Mouse (Mus musculus): ENCODE measurements around the gene Olfr287. TPM values are rescaled to one million over a fixed set of nuclear protein-coding genes. Genes with fewer than 3 reads are reported as not detected.

The Olfr287 gene
- total and polyA plus RNA-seq, 2 experiments from 2014 or later = 2.0 TPM

DNA sequence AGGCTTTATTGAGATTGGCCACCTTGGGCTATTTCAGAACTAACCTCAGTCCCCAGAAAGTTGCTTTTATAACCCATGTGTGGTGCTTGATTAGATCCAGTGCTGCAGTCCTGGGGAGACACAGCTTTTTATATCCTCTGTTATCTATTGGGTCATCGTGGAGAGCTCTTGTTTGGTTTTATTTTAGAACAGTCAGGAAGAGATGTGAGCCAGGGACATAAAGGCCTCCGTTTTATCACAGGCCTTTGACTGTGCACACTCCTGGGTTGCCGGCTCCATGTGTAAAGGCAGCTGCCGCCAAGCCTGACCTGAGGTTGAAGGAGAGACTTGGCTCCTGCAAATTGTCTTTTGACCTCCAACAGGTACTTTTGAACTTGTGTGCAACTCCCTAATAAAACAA is 58.3 kb downstream of the Olfr287 start:
- Histone ChIP-seq H3K4me3 (ENCODE audit: low read length) (no peak overlapping the region), H3K4me1 (ENCODE audit: insufficient read depth, low read length) (no peaks in the 10 kb centered on the region), H3K9ac (replicated peaks; ENCODE audit: low read length) (no peak overlapping the region), H3K4me2 (ENCODE audit: low read depth, low read length) (no peak overlapping the region), H3K27me3 (ENCODE audit: insufficient read depth, low read length) (no peaks in the 10 kb centered on the region), H3K9me3 (ENCODE audit: low read length) (no peaks in the 10 kb centered on the region), H3K36me3 (ENCODE audit: insufficient read depth, low read length) (no peaks in the 10 kb centered on the region), H3K27ac (no peak overlapping the region)
- ATAC-seq (no peak), DNase-seq (ENCODE audit: low spot score) (no peak)
- TF ChIP-seq CTCF (IDR thresholded peaks at IDR 0.05; ENCODE audit: low read depth) = no peak
- 67% methylated on average over 4 of the region's 4 CpGs for WGBS

DNA sequence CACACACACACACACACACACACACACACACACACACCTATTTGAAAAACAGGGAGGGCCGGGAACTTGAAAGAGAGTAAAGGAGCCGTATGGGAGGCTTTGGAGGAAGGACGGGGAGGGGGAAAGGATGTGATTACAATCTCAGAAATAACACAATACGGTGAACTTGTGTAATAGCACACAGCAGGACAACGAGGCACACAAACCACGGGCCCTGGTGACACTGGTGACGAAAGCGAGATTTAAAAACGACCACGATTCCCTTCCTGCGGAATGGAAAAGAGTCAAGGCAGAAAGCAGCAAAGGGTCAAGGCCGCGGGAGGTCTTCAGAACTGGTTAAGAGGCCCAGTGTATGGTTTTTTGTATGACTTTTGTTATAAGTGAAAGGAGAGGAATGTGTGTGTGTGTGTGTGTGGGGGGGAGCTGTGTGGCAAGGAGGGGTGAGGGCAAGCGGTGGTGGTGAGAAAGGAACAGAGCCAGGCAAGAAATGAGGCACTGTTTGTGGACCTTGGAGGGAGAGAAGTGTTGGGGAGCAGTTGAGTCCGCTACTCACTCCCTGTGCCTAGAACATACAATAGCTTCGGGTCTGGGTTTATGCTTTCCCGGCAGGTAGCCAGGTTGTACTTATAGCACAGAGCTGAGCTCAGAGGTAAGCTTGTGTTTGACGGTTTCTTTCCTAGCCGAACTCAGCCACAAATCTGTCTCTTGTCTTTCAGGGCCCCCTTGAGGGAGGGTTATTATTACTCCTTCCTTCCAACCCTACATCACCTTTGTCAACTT is 59.6 kb downstream of the Olfr287 start:
- Histone ChIP-seq H3K4me1 (ENCODE audit: insufficient read depth, low read length) (no peaks in the 10 kb centered on the region), H3K27me3 (ENCODE audit: insufficient read depth, low read length) (no peaks in the 10 kb centered on the region)
- DNase-seq (ENCODE audit: low spot score) = no peak

DNA sequence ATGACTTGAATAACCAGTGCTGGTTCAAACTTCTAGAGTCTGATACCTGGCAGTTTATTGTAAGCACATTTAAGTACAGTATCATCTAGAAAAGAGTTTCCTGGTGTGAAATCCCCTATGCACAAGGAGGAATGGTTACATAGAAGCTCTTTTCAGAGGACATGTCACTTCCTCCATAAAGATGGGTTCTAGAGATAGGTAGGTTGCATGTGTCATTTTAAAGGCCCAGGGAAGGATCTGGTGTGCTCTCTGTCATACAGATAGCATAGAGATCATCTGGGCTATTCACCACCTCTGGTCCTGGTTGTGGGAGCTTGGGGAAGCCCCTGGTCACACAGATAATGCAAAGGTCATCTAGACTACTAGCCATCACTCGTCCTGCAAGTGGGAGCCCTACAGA is 63.6 kb downstream of the Olfr287 start:
- no peak overlapping the region for H3K4me3 ChIP-seq (ENCODE audit: low read length)
- ATAC-seq = no peak
- 91% methylated on average over 1 of the region's 1 CpGs for WGBS

More for the DNA sequence above, 59.6 kb downstream of the Olfr287 start:
- H3K36me3 ChIP-seq (ENCODE audit: insufficient read depth, low read length) = no peaks in the 10 kb centered on the region
- WGBS = 50% methylated on average over 19 of the region's 19 CpGs
- TF ChIP-seq CTCF (IDR thresholded peaks at IDR 0.05; ENCODE audit: low read depth) = no peak
- H3K4me2 ChIP-seq (ENCODE audit: low read depth, low read length) = no peak overlapping the region
- no peak overlapping the region for H3K9ac ChIP-seq (replicated peaks; ENCODE audit: low read length)
- H3K4me3 ChIP-seq (ENCODE audit: low read length) = no peak overlapping the region
- no peak for ATAC-seq
- no peak overlapping the region for H3K27ac ChIP-seq
- H3K9me3 ChIP-seq (ENCODE audit: low read length) = no peaks in the 10 kb centered on the region

More for the DNA sequence above, 63.6 kb downstream of the Olfr287 start:
- H3K4me2 ChIP-seq (ENCODE audit: low read depth, low read length) = no peak overlapping the region
- no peaks in the 10 kb centered on the region for H3K27me3 ChIP-seq (ENCODE audit: insufficient read depth, low read length)
- DNase-seq (ENCODE audit: low spot score) = no peak
- H3K27ac ChIP-seq = no peak overlapping the region
- no peaks in the 10 kb centered on the region for H3K4me1 ChIP-seq (ENCODE audit: insufficient read depth, low read length)
- TF ChIP-seq CTCF (IDR thresholded peaks at IDR 0.05; ENCODE audit: low read depth) = no peak
- H3K36me3 ChIP-seq (ENCODE audit: insufficient read depth, low read length) = no peaks in the 10 kb centered on the region
- no peaks in the 10 kb centered on the region for H3K9me3 ChIP-seq (ENCODE audit: low read length)
- no peak overlapping the region for H3K9ac ChIP-seq (replicated peaks; ENCODE audit: low read length)

Other genes starting within 250 kb of the Olfr287 start
- gene Col2a1, start 216.4 kb downstream of the Olfr287 start, total RNA-seq (2014; rRNA removed) = 19.3 and 28.9 TPM in 2 replicates
- gene Col2a1, start 216.4 kb downstream of the Olfr287 start, polyA plus RNA-seq (2015; fragmentation: Nextera tagmentation; extraction: Ambion mirVana) = 7.4 and 8.1 TPM in 2 replicates
- 97.3 and 102 TPM in 2 replicates for gene Pfkm, start 128.5 kb downstream of the Olfr287 start, total RNA-seq (2014; rRNA removed)
- 91.5 and 94.0 TPM in 2 replicates for gene Pfkm, start 128.5 kb downstream of the Olfr287 start, polyA plus RNA-seq (2015; fragmentation: Nextera tagmentation; extraction: Ambion mirVana)
- gene Senp1, start 127.3 kb downstream of the Olfr287 start, total RNA-seq (2014; rRNA removed) = 12.7 and 15.0 TPM in 2 replicates
- gene Senp1, start 127.3 kb downstream of the Olfr287 start, polyA plus RNA-seq (2015; fragmentation: Nextera tagmentation; extraction: Ambion mirVana) = 12.5 TPM in 2 replicates
- 53.3 and 71.5 TPM in 2 replicates for gene Asb8, start 55.4 kb downstream of the Olfr287 start, total RNA-seq (2014; rRNA removed)
- 52.3 and 55.9 TPM in 2 replicates for gene Asb8, start 55.4 kb downstream of the Olfr287 start, polyA plus RNA-seq (2015; fragmentation: Nextera tagmentation; extraction: Ambion mirVana)
- 107 and 116 TPM in 2 replicates for gene Ccdc184, start 53.9 kb downstream of the Olfr287 start, total RNA-seq (2014; rRNA removed)
- gene Ccdc184, start 53.9 kb downstream of the Olfr287 start, polyA plus RNA-seq (2015; fragmentation: Nextera tagmentation; extraction: Ambion mirVana) = 90.4 and 98.0 TPM in 2 replicates
- not detected in 2 replicates for gene Olfr288, start 25.5 kb downstream of the Olfr287 start, total RNA-seq (2014; rRNA removed)
- gene Olfr288, start 25.5 kb downstream of the Olfr287 start, polyA plus RNA-seq (2015; fragmentation: Nextera tagmentation; extraction: Ambion mirVana) = not detected in 2 replicates
- not detected in 2 replicates for gene Gm44579, start 79 bp downstream of the Olfr287 start, total RNA-seq (2014; rRNA removed)
- gene Gm44579, start 79 bp downstream of the Olfr287 start, polyA plus RNA-seq (2015; fragmentation: Nextera tagmentation; extraction: Ambion mirVana) = 0.08 and 0.28 TPM in 2 replicates
- 0.26 TPM in 1 of 2 replicates, not detected in the other for gene Olfr286, start 13.4 kb upstream of the Olfr287 start, total RNA-seq (2014; rRNA removed)
- not detected in 2 replicates for gene Olfr286, start 13.4 kb upstream of the Olfr287 start, polyA plus RNA-seq (2015; fragmentation: Nextera tagmentation; extraction: Ambion mirVana)
- gene H1fnt, start 36.2 kb upstream of the Olfr287 start, total RNA-seq (2014; rRNA removed) = not detected in 2 replicates
- gene H1fnt, start 36.2 kb upstream of the Olfr287 start, polyA plus RNA-seq (2015; fragmentation: Nextera tagmentation; extraction: Ambion mirVana) = not detected in 2 replicates
- gene Zfp641, start 75.1 kb upstream of the Olfr287 start, total RNA-seq (2014; rRNA removed) = 11.2 and 15.1 TPM in 2 replicates
- gene Zfp641, start 75.1 kb upstream of the Olfr287 start, polyA plus RNA-seq (2015; fragmentation: Nextera tagmentation; extraction: Ambion mirVana) = 7.3 and 9.0 TPM in 2 replicates
- gene Olfr285, start 96.3 kb upstream of the Olfr287 start, total RNA-seq (2014; rRNA removed) = not detected in 2 replicates
- gene Olfr285, start 96.3 kb upstream of the Olfr287 start, polyA plus RNA-seq (2015; fragmentation: Nextera tagmentation; extraction: Ambion mirVana) = not detected in 2 replicates
- gene Olfr284, start 119.9 kb upstream of the Olfr287 start, total RNA-seq (2014; rRNA removed) = not detected in 2 replicates
- gene Olfr284, start 119.9 kb upstream of the Olfr287 start, polyA plus RNA-seq (2015; fragmentation: Nextera tagmentation; extraction: Ambion mirVana) = not detected in 2 replicates
- gene Olfr283, start 159.9 kb upstream of the Olfr287 start, total RNA-seq (2014; rRNA removed) = not detected in 2 replicates
- gene Olfr283, start 159.9 kb upstream of the Olfr287 start, polyA plus RNA-seq (2015; fragmentation: Nextera tagmentation; extraction: Ambion mirVana) = not detected in 2 replicates
- not detected in 2 replicates for gene Olfr282, start 210.2 kb upstream of the Olfr287 start, total RNA-seq (2014; rRNA removed)
- not detected in 2 replicates for gene Olfr282, start 210.2 kb upstream of the Olfr287 start, polyA plus RNA-seq (2015; fragmentation: Nextera tagmentation; extraction: Ambion mirVana)
- gene Olfr281, start 231.5 kb upstream of the Olfr287 start, total RNA-seq (2014; rRNA removed) = not detected in 2 replicates
- gene Olfr281, start 231.5 kb upstream of the Olfr287 start, polyA plus RNA-seq (2015; fragmentation: Nextera tagmentation; extraction: Ambion mirVana) = not detected in 2 replicates
- gene OR5BS1P, start 248.8 kb upstream of the Olfr287 start, total RNA-seq (2014; rRNA removed) = not detected in 2 replicates
- not detected in 2 replicates for gene OR5BS1P, start 248.8 kb upstream of the Olfr287 start, polyA plus RNA-seq (2015; fragmentation: Nextera tagmentation; extraction: Ambion mirVana)

Data from hindbrain, postnatal 0 days (tissue).